Mouse (Mus musculus): ENCODE data around the gene Serinc2. TPM values are rescaled to one million over a fixed set of nuclear protein-coding genes. Genes with fewer than 3 reads are reported as not detected.
"Not testable (repeated sequence)": the region's sequence is repeated elsewhere in the genome, so short reads cannot be mapped to it uniquely, and the experiment has no call there.

Gene Serinc2
- polyA plus RNA-seq, 1 experiment from 2014 or later, result 62.7 TPM

- Histone ChIP-seq H3K4me1 (replicated peaks) (no peaks in the 10 kb centered on the region), H3K4me2 (no peak overlapping the region), H3K4me3 (no peak overlapping the region), H3K27ac (no peak overlapping the region), H3K36me3 (peaks cover 26% of the 10 kb centered on the region), H3K9me3 (no peaks in the 10 kb centered on the region), H3K9ac (peak overlapping the region; percentile 24; the same call in 1 of the 2 replicates), H3K27me3 (0 out of 2 replicates have a peak, but pooled peaks cover 4% of the 10 kb centered on the region)
- WGBS, result 57% methylated on average over 3 of the region's 3 CpGs
- no peak for ATAC-seq (ENCODE audit: low FRiP score)
These were observed 30.4 kb downstream of the Serinc2 start for GRCm38 (mm10) chr4:130248636-130249035.

GRCm38 (mm10) chr4:130246132-130246531 is 32.9 kb downstream of the Serinc2 start:
- H3K4me2 ChIP-seq, result no peak overlapping the region
- H3K4me3 ChIP-seq, result no peak overlapping the region
- H3K9me3 ChIP-seq, result no peaks in the 10 kb centered on the region
- H3K36me3 ChIP-seq, result peaks cover 8% of the 10 kb centered on the region; the same call in 1 of the 2 replicates
- H3K27me3 ChIP-seq, result 0 out of 2 replicates have a peak, but pooled peaks cover 4% of the 10 kb centered on the region
- no peak overlapping the region for H3K9ac ChIP-seq
- no peak for ATAC-seq (ENCODE audit: low FRiP score)
- no peaks in the 10 kb centered on the region for H3K4me1 ChIP-seq (replicated peaks)
- WGBS, result 1% methylated on average over 6 of the region's 6 CpGs
- no peak overlapping the region for H3K27ac ChIP-seq

GRCm38 (mm10) chr4:130244749-130245148 is 34.3 kb downstream of the Serinc2 start:
- H3K36me3 ChIP-seq, result no peaks in the 10 kb centered on the region
- H3K4me1 ChIP-seq (replicated peaks), result no peaks in the 10 kb centered on the region
- 86% methylated on average over 8 of the region's 8 CpGs for WGBS
- no peak for ATAC-seq (ENCODE audit: low FRiP score)
- H3K9ac ChIP-seq, result no peak overlapping the region
- H3K4me3 ChIP-seq, result no peak overlapping the region
- H3K9me3 ChIP-seq, result no peaks in the 10 kb centered on the region
- H3K27me3 ChIP-seq, result 0 out of 2 replicates have a peak, but pooled peaks cover 4% of the 10 kb centered on the region
- H3K4me2 ChIP-seq, result no peak overlapping the region
- no peak overlapping the region for H3K27ac ChIP-seq

GRCm38 (mm10) chr4:130243621-130244020 is 35.4 kb downstream of the Serinc2 start:
- not testable (repeated sequence) for H3K4me1 ChIP-seq (replicated peaks); H3K4me3 ChIP-seq; H3K27ac ChIP-seq; H3K27me3 ChIP-seq; ATAC-seq (ENCODE audit: low FRiP score); H3K9me3 ChIP-seq; H3K4me2 ChIP-seq; H3K9ac ChIP-seq; H3K36me3 ChIP-seq
- 85% methylated on average over 1 of the region's 1 CpGs for WGBS

- no peaks in the 10 kb centered on the region for H3K9me3 ChIP-seq
- WGBS, result 92% methylated on average over 5 of the region's 5 CpGs
- H3K27me3 ChIP-seq, result 0 out of 2 replicates have a peak, but pooled peaks cover 4% of the 10 kb centered on the region
- H3K4me2 ChIP-seq, result no peak overlapping the region
- H3K9ac ChIP-seq, result no peak overlapping the region
- no peaks in the 10 kb centered on the region for H3K4me1 ChIP-seq (replicated peaks)
- no peak for ATAC-seq (ENCODE audit: low FRiP score)
- no peak overlapping the region for H3K4me3 ChIP-seq
- H3K27ac ChIP-seq, result no peak overlapping the region
- H3K36me3 ChIP-seq, result no peaks in the 10 kb centered on the region
These were observed 36.0 kb downstream of the Serinc2 start for GRCm38 (mm10) chr4:130242956-130243355.

GRCm38 (mm10) chr4:130240695-130241094 is 38.3 kb downstream of the Serinc2 start:
- ATAC-seq (ENCODE audit: low FRiP score), result no peak
- 41% methylated on average over 5 of the region's 5 CpGs for WGBS
- no peak overlapping the region for H3K9ac ChIP-seq

GRCm38 (mm10) chr4:130237607-130238006 is 41.4 kb downstream of the Serinc2 start:
- Histone ChIP-seq H3K4me1 (replicated peaks) (0 out of 2 replicates have a peak, but pooled peaks cover 3% of the 10 kb centered on the region), H3K9ac (no peak overlapping the region), H3K4me2 (no peak overlapping the region), H3K36me3 (no peaks in the 10 kb centered on the region), H3K9me3 (no peaks in the 10 kb centered on the region), H3K4me3 (no peak overlapping the region), H3K27ac (no peak overlapping the region), H3K27me3 (no peaks in the 10 kb centered on the region)
- 78% methylated on average over 4 of the region's 4 CpGs for WGBS
- no peak for ATAC-seq (ENCODE audit: low FRiP score)

More at GRCm38 (mm10) chr4:130240695-130241094, 38.3 kb downstream of the Serinc2 start:
- Histone ChIP-seq H3K4me1 (replicated peaks) (0 out of 2 replicates have a peak, but pooled peaks cover 3% of the 10 kb centered on the region), H3K27ac (no peak overlapping the region), H3K36me3 (no peaks in the 10 kb centered on the region), H3K27me3 (0 out of 2 replicates have a peak, but pooled peaks cover 4% of the 10 kb centered on the region), H3K4me3 (no peak overlapping the region), H3K4me2 (no peak overlapping the region), H3K9me3 (no peaks in the 10 kb centered on the region)

GRCm38 (mm10) chr4:130236361-130236760 is 42.6 kb downstream of the Serinc2 start:
- H3K27ac ChIP-seq, result no peak overlapping the region
- H3K4me3 ChIP-seq, result no peak overlapping the region
- 0 out of 2 replicates have a peak, but pooled peaks cover 3% of the 10 kb centered on the region for H3K4me1 ChIP-seq (replicated peaks)
- 55% methylated on average over 8 of the region's 8 CpGs for WGBS
- ATAC-seq (ENCODE audit: low FRiP score), result no peak
- no peak overlapping the region for H3K9ac ChIP-seq
- H3K27me3 ChIP-seq, result no peaks in the 10 kb centered on the region
- H3K36me3 ChIP-seq, result no peaks in the 10 kb centered on the region
- H3K9me3 ChIP-seq, result no peaks in the 10 kb centered on the region
- no peak overlapping the region for H3K4me2 ChIP-seq

- Histone ChIP-seq H3K9me3 (no peaks in the 10 kb centered on the region), H3K27me3 (no peaks in the 10 kb centered on the region), H3K27ac (no peak overlapping the region), H3K36me3 (no peaks in the 10 kb centered on the region), H3K4me2 (no peak overlapping the region), H3K4me3 (no peak overlapping the region), H3K4me1 (replicated peaks) (no peaks in the 10 kb centered on the region), H3K9ac (no peak overlapping the region)
- ATAC-seq (ENCODE audit: low FRiP score), result no peak
These were observed 54.9 kb downstream of the Serinc2 start for GRCm38 (mm10) chr4:130224071-130224470.

GRCm38 (mm10) chr4:130222179-130222578 is 56.8 kb downstream of the Serinc2 start, which contains the start of gene Gm853:
Gene Gm853 (minus strand): TSS chr4:130222401.
- Histone ChIP-seq H3K27me3 (no peaks in the 10 kb centered on the region), H3K27ac (no peak within 1 kb of the TSS), H3K4me3 (no peak within 1 kb of the TSS), H3K9me3 (no peaks in the 10 kb centered on the region), H3K4me1 (replicated peaks) (no peaks in the 10 kb centered on the region), H3K36me3 (no peaks in the 10 kb centered on the region), H3K4me2 (no peak within 1 kb of the TSS), H3K9ac (no peak within 1 kb of the TSS)
- 74% methylated on average over 4 of the region's 4 CpGs for WGBS
- ATAC-seq (ENCODE audit: low FRiP score), result no peak

GRCm38 (mm10) chr4:130220176-130220575 is 58.8 kb downstream of the Serinc2 start:
- no peaks in the 10 kb centered on the region for H3K4me1 ChIP-seq (replicated peaks)
- ATAC-seq (ENCODE audit: low FRiP score), result no peak
- 80% methylated on average over 9 of the region's 9 CpGs for WGBS
- no peaks in the 10 kb centered on the region for H3K9me3 ChIP-seq
- no peak overlapping the region for H3K27ac ChIP-seq
- no peaks in the 10 kb centered on the region for H3K27me3 ChIP-seq
- no peak overlapping the region for H3K4me3 ChIP-seq
- no peak overlapping the region for H3K9ac ChIP-seq
- H3K36me3 ChIP-seq, result no peaks in the 10 kb centered on the region
- no peak overlapping the region for H3K4me2 ChIP-seq

GRCm38 (mm10) chr4:130215392-130215791 is 63.6 kb downstream of the Serinc2 start:
- Histone ChIP-seq H3K9ac (no peak overlapping the region), H3K4me1 (replicated peaks) (no peaks in the 10 kb centered on the region), H3K9me3 (no peaks in the 10 kb centered on the region), H3K36me3 (no peaks in the 10 kb centered on the region), H3K4me3 (no peak overlapping the region), H3K27me3 (no peaks in the 10 kb centered on the region), H3K27ac (no peak overlapping the region), H3K4me2 (no peak overlapping the region)
- ATAC-seq (ENCODE audit: low FRiP score), result no peak
- WGBS, result 91% methylated on average over 8 of the region's 8 CpGs

GRCm38 (mm10) chr4:130213857-130214256 is 65.1 kb downstream of the Serinc2 start:
- H3K27ac ChIP-seq, result no peak overlapping the region
- H3K4me2 ChIP-seq, result no peak overlapping the region
- no peak overlapping the region for H3K4me3 ChIP-seq
- no peaks in the 10 kb centered on the region for H3K27me3 ChIP-seq
- WGBS, result 81% methylated on average over 10 of the region's 10 CpGs
- H3K4me1 ChIP-seq (replicated peaks), result no peaks in the 10 kb centered on the region
- no peaks in the 10 kb centered on the region for H3K36me3 ChIP-seq
- H3K9ac ChIP-seq, result no peak overlapping the region
- ATAC-seq (ENCODE audit: low FRiP score), result no peak
- no peaks in the 10 kb centered on the region for H3K9me3 ChIP-seq

All from hindbrain, embryonic 13.5 days (tissue).